Mouse (Mus musculus): ENCODE measurements around the gene Rpl14.
A peak's percentile ranks its signal among the peaks of the same experiment; 100 is the strongest.

Gene Rpl14

DNA sequence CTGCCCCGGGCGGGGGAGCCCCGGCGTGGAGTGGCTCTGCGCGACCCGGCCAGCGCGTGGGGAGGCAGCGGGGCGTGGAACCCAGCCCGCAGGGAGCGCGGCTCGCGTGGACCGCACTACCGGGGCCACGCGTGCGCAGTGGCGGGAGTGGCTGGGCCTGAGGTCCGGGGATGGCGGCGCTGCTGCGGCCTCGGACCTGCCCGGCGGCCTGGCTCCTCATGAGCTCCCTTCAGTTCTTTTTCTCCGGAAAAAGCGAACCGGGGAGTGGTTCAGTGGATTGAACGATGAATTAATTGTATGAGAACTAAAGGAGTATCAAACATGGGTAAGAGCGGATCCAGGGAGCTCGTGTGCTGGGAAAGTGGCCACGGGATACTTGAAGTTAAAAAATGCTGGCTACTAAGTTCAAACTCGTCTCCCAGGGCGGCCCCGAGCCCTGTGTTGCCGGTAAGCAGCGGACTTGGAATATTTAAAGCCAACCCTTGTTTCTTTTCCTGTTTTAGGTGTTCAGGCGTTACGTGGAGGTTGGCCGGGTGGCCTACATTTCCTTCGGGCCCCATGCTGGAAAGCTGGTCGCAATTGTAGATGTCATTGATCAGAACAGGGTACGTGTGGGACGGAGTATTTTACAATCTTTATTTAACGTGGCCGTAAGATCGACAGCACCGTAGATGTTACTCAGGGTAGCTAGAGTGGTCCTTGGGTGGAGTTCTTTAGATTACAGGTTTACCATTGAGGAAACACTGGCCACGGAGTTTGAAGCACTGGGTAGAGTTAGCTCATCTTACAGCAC lies 545 bp downstream of the Rpl14 start:
- DNase-seq (ENCODE audit: low spot score in 2 of 2) = no peak

GRCm38 (mm10) chr9:120575748-120576661 lies 4.8 kb downstream of the Rpl14 start:
- DNase-seq (ENCODE audit: low spot score in 2 of 2) = no peak

DNA sequence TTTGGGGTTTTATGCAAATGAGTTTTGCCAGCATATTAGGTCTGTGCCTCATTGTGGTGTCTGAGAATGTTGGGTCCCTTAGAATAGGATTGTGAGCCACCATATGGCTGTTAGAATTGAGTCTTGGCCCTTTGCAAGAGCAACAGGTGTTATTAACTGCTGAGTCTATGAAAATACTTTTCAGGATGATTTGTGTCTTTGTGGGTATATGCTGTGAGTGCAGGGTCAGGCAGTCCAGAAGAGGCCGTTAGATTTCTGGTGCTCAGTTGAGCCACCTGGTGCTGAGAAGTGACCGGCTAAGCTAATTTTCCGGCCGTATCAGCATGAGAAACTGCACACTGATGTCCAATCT lies 5.4 kb downstream of the Rpl14 start:
- DNase-seq (ENCODE audit: low spot score in 2 of 2) = no peak

GRCm38 (mm10) chr9:120577133-120577651 lies 5.9 kb downstream of the Rpl14 start:
- DNase-seq (ENCODE audit: low spot score in 2 of 2) = peak; percentile 56 to 81

DNA sequence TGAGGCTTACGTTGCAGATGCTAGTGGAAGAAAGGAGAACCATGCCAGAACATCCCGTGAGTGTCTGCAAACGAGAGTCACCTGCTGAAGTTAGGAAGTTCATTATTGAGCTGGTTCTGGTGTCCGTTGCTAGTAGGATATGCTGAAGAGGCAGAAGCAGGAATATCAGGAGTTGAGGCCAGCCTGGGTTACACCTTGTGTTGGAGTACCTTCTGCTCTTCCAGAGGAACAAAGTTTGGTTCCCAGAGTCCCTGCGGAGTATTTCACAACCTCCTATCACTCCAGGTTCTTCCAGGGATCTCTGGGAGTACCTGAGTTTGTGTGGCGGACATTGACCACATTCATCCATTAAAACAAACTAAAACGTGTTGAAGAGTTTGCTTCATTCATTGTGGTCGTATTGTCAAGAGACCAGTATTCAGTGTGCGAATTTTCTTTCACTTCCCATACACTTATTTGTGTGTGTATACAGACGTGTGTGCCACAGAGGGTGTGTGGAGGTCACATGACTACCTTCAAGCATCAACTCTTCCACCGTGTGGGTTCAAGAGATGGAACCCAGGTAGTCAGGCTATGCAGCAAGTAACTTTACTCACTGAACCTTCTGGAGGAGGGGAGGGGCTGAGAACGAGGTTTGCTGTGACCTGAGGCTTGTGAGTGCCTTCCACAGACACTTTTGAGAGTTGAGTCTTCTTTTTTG lies 6.6 kb downstream of the Rpl14 start:
- DNase-seq (ENCODE audit: low spot score in 2 of 2) = no peak

DNA sequence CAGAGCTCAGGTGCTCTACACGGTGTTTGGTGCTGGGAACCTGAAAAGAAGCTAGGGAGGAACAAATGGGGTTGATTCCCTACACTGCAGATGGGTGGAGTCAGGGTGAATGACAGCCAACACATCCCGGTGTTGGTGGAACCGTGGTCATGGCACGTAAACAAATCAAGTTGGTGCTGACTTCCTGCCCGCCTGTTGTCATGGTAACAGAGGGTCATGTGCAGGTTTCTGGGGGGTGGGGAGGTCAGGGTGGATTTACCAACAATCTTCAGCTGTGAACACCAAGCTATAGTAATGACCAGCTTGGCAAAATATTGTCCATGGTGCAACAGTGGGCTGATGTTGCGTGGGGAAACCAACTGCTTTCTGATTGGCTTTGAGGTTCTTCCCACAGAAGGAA lies 7.5 kb downstream of the Rpl14 start:
- DNase-seq (ENCODE audit: low spot score in 2 of 2) = no peak

DNA sequence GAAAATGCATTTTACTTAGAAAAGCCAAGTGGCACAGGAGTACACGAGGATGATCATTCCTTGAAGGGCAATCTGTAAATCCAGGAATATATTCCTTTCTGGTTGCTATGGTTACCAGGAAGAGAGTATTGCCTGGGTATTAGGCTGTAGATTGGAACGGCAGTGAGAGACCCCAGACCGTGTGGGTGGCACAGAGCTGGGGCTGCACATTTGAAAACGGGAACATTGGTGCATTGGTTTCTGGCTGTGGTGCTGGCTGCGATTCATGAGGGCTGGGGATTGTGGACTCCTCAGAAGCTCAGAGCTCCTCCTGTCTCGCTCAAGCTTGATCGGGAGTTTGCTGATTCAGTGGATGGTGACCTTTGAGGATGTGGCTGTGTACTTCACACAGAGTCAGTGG lies 8.6 kb downstream of the Rpl14 start:
- no peak for DNase-seq (ENCODE audit: low spot score in 2 of 2)

DNA sequence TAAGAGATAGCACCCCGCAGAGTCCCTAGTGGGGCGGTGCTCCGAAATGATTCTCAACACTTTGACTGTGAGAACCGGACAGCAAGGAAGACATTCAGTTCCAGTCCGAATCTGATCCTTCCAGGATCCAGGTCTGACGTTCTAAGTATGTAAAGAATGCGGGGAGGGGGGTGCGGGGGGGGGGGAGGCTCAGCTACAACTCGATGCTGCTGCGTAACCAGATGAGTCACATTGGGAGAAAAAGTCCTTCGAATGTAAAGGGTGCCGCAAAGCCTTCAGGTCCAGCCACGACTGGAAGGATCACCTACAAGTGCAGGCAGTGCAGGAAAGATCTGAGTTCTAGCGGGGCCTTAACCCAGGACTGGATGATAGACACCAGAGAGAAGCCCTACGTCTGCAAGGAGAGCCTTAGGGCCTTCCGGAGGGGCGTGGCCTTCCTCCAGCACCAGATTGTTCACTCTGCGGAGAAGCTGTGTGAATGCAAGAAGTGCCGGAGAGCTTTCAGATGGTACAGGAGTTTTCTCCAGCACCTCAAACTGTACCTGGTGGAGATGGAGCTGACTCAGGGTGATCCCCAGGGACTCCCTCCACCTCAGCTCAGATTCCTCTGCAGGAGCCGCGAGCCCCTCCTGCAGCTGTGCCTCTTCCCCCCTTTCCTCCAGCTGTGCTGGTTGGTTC lies 10.8 kb downstream of the Rpl14 start:
- DNase-seq (ENCODE audit: low spot score in 2 of 2) = no peak

GRCm38 (mm10) chr9:120582619-120583308 lies 11.5 kb downstream of the Rpl14 start:
- peak; percentile 70 to 85 for DNase-seq (ENCODE audit: low spot score in 2 of 2)

DNA sequence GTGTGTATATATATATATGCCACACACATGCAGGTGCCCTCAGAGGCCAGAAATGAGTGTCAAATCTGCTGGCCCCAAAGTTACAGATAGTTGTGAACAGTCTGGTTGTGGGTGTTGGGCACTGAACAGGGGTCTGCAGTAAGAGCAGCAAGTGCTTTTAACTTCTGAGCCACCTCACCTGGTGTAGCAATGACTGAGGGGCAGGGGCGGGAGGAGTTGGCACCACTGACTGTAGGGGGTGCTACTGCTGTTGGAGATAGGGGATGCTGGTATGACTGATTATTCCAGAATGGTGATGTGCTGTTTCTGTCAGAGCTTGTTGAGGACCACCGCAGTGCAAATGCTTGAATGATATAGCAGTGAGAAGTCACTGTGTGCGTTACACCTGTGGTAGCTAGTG lies 12.1 kb downstream of the Rpl14 start:
- no peak for DNase-seq (ENCODE audit: low spot score in 2 of 2)

- DNase-seq (ENCODE audit: low spot score in 2 of 2) = peak; percentile 44 to 75
Observed at GRCm38 (mm10) chr9:120586546-120586945, 15.3 kb downstream of the Rpl14 start.

DNA sequence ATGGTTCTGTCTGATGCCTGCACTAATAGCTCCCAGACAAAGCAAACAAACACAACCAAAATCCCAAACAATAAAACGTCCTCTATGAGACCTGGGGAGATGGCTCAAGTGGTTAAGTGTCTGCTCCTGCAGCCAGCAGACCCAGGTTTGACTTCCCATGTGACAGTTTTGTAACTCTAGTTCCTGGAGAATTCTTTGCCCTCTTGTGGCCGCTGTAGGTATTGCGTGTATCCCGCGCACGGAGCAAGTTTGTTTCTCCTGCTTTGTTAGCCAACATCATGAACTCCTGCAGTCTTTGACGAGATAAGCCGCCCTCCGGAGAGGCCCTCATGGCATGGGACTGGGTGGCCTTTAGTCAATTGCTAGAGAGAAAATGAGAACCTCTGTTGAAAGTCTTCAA lies 20.2 kb downstream of the Rpl14 start:
- peak; percentile 67 to 81 for DNase-seq (ENCODE audit: low spot score in 2 of 2)

DNA sequence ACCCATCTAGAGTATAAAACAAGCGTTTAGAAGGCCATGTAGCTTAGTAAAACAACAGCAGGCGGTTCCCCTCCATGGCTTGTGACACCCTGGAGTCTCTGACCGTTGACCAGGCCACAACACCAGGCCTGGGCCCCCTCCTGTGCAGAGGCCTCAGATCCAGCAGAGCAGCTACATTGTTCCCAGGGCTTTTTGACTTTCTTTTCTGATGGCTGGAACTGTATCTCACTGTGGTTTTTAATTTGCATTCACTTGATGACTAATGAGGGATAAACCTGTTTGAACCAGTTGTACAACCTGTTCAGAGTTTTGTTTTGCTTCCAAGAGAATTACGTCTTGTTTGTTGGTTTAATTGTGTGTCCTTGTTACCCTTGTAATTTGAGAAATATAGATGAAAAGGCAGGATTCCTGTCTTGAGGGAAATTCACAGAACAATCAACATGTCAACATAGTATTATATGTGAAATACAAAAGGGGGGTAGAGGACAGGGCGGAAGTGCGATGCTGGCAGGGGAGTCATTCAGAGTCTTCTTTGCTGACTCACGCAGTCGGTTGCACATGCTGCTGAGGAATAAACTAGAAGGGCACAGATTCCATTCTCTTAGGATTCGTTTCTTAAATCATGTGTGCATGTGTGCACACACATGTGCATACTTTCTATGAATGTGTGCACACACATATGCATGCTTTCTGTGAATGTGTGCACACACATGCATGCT lies 22.3 kb downstream of the Rpl14 start:
- no peak for DNase-seq (ENCODE audit: low spot score in 2 of 2)

DNA sequence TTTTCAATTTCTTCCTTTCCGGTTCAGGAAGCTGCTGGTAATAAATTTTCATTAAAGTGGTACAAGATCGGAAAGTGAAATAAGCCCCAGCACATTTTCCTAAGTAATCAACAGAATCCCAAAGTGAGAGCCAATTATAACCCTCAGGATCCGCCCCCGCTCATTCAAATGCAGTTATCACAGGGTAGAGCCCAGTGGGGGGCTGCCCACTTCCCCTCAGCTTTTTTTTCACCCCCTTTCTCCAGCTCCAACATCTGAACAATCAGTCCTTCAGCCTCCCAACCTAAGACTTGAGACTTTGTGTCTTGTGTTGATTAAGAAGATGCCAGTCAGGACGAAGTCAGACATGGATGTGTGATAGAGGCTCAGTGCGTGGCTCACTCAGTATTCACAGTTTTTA lies 23.6 kb downstream of the Rpl14 start:
- DNase-seq (ENCODE audit: low spot score in 2 of 2) = no peak

- no peak for DNase-seq (ENCODE audit: low spot score in 2 of 2)
Observed at GRCm38 (mm10) chr9:120595306-120595705, 24.1 kb downstream of the Rpl14 start.

DNA sequence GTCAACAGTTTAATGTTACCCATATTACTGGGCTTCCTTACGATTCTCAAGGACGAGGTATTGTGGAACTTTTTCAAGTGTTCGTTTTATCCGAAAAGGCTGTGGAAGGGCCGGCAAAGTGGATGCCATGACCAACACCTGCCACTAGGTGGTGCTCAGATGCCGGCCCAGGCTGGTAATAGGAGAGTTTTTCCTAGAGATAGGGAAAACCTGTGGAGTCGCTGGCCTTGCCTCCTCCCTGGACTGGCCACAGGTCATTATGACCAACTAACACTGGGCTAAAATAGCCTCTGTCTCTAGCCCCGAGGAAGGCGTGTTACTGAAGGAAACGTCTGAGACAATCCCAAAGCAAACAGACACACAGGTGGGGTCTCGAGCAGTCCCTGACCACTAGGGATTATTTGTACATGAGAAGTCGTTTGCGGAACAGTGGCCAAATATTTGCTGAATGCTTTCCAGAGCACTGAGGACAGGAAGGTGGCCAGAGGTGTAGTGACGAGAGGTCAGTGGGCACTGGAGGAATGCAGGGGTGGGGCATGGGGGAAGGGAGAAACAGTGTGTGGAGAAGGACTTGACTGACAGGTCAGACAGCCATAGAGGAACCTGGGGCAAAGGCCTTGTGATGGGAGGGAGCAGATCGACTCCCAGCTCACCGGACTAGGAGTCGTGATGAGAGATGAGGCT lies 30.4 kb downstream of the Rpl14 start:
- DNase-seq (ENCODE audit: low spot score in 2 of 2) = peak; percentile 69 to 83

DNA sequence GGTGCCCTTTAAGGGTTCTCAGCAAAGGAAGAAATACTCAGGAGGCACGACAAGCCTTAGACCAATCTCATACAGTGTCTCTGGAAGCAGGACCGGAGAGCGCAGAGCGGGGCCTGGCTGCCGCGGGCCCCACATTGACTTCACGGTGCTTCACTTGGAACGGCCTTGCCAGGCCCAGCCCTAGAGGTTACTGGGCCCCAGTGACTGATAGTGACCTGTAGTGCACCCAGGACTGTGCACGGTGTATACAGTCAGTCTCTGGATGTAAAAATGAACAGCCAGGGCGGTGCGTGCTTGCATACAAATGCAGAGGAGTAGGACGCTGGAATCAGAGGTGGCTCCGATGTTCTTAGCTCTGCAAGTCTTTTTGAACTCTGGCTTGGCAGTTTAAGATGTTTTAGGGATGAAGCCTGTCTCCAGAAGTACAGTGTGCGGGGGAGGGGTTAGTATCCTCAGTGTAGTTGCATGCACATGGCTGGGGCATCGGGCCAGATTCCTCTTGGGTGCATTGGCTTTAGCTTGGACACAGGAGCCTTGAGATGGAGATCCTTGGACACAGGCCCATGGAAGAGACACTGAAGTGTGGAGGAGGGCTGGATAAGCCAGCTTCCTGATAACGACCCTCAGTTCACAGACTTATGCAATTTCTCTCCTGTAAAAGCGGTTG lies 31.1 kb downstream of the Rpl14 start:
- DNase-seq (ENCODE audit: low spot score in 2 of 2) = peak in 1 of 2 experiments; percentile 36

DNA sequence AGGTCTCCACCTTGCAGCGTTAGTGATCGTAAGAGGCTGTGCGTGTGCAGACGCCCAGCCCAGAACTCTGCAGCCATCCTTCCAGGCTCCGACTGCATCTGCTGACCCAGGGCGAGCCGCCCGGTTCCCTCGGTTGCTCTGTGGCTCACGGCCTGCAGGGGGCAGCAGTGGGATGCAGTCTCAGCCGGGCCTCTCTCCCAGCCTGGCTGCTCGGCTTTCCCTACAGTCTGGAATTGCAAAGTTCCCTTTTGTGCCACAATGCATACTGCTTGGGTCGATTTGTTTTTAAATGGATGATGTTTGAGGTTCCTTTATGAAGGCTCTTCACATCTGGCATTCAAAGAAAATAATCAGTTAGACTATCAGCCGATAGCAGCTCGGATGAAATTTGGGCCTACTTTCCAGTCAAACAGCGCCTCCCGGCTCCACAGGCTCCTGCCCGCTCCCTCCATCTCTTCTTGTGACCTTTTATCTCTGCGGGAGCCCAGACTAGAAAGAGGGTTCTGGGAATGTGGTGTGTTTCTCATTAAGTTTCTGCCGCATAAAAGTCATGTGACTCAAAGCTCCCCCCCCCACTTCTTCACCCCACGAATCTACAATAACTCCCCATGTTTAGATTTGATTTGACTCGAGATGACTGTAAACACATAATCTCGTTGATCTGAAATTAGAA lies 31.7 kb downstream of the Rpl14 start:
- peak; percentile 91 to 95 for DNase-seq (ENCODE audit: low spot score in 2 of 2)

GRCm38 (mm10) chr9:120603512-120603908 lies 32.3 kb downstream of the Rpl14 start:
- no peak for DNase-seq (ENCODE audit: low spot score in 2 of 2)
